Mouse (Mus musculus): ENCODE measurements around the gene Perp. TPM values are rescaled to one million over a fixed set of nuclear protein-coding genes. Genes with fewer than 3 reads are reported as not detected.

The Perp gene
- total and polyA plus RNA-seq, 3 experiments, result 86.1 to 137 (median 105) TPM

GRCm38 (mm10) chr10:18886918-18887625 lies 42.3 kb downstream of the Perp start:
- H3K79me2 ChIP-seq (replicated peaks; ENCODE audit: control insufficient read depth, insufficient read depth, low read length), result no peaks in the 10 kb centered on the region
- TF ChIP-seq EP300 (IDR thresholded peaks at IDR 0.05; ENCODE audit: insufficient read depth, low read depth, low read length) (peak; percentile 84), CTCF (IDR thresholded peaks at IDR 0.05) (no peak), POLR2A (IDR thresholded peaks at IDR 0.05; ENCODE audit: insufficient read depth, low read depth, low read length) (peak; percentile 59; the same call in 1 of the 2 replicates)
- peak overlapping the region; percentile 28; the same call in 1 of the 2 replicates for H3K4me3 ChIP-seq
- peak overlapping the region; percentile 78 for H3K27ac ChIP-seq
- H3K36me3 ChIP-seq (ENCODE audit: control insufficient read depth, insufficient read depth, low read length), result no peaks in the 10 kb centered on the region
- H3K9ac ChIP-seq (ENCODE audit: low read depth, low read length), result no peak overlapping the region
- 39% methylated on average over 4 of the region's 4 CpGs for WGBS
- peaks cover 3% of the 10 kb centered on the region; the same call in 1 of the 2 replicates for H3K4me1 ChIP-seq (ENCODE audit: control insufficient read depth, insufficient read depth, low read length)
- intact Hi-C loops (cut with DNase I), result loop anchor here (2.0 kb wide), 1 partner anchor 42 kb away; the partner anchor contains the start of gene Perp
- peak; percentile 74 to 84 for DNase-seq
- no peaks in the 10 kb centered on the region for H3K27me3 ChIP-seq (ENCODE audit: control insufficient read depth, insufficient read depth, low read length)

DNA sequence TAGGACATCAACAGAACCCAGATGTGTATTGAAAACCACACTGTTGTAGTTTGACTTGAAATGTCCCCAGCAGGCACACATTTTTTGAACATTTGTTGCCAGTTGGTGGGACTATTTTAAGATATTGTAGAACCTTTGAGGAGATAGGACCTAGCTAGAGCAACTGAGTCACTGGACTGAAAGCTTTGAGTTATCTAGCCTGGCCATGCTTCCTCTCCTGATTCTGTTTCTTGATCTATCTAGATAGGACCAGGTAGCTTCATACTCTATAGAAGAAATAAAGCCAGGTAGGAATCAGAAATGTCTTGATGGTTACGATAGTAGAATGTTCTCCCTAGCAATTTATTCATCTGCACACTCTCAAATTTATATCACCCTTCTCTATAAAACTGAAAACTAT lies 43.9 kb downstream of the Perp start:
- Histone ChIP-seq H3K27ac (no peak overlapping the region), H3K4me1 (ENCODE audit: control insufficient read depth, insufficient read depth, low read length) (peaks cover 3% of the 10 kb centered on the region; the same call in 1 of the 2 replicates), H3K9ac (ENCODE audit: low read depth, low read length) (no peak overlapping the region), H3K27me3 (ENCODE audit: control insufficient read depth, insufficient read depth, low read length) (no peaks in the 10 kb centered on the region), H3K4me3 (no peak overlapping the region), H3K79me2 (replicated peaks; ENCODE audit: control insufficient read depth, insufficient read depth, low read length) (no peaks in the 10 kb centered on the region), H3K36me3 (ENCODE audit: control insufficient read depth, insufficient read depth, low read length) (no peaks in the 10 kb centered on the region)
- no peak for DNase-seq
- intact Hi-C loops (cut with DNase I), result no loop called here
- WGBS, result 92% methylated on average over 1 of the region's 1 CpGs
- TF ChIP-seq EP300 (IDR thresholded peaks at IDR 0.05; ENCODE audit: insufficient read depth, low read depth, low read length) (no peak), POLR2A (IDR thresholded peaks at IDR 0.05; ENCODE audit: insufficient read depth, low read depth, low read length) (no peak), CTCF (IDR thresholded peaks at IDR 0.05) (no peak)

- H3K27ac ChIP-seq, result no peak overlapping the region
- intact Hi-C loops (cut with DNase I), result no loop called here
- no peak overlapping the region for H3K4me3 ChIP-seq
- WGBS, result 84% methylated on average over 1 of the region's 1 CpGs
- H3K36me3 ChIP-seq (ENCODE audit: control insufficient read depth, insufficient read depth, low read length), result no peaks in the 10 kb centered on the region
- H3K27me3 ChIP-seq (ENCODE audit: control insufficient read depth, insufficient read depth, low read length), result no peaks in the 10 kb centered on the region
- peaks cover 3% of the 10 kb centered on the region; the same call in 1 of the 2 replicates for H3K4me1 ChIP-seq (ENCODE audit: control insufficient read depth, insufficient read depth, low read length)
- no peak for DNase-seq
- H3K79me2 ChIP-seq (replicated peaks; ENCODE audit: control insufficient read depth, insufficient read depth, low read length), result no peaks in the 10 kb centered on the region
- no peak overlapping the region for H3K9ac ChIP-seq (ENCODE audit: low read depth, low read length)
- TF ChIP-seq EP300 (IDR thresholded peaks at IDR 0.05; ENCODE audit: insufficient read depth, low read depth, low read length), result no peak
- no peak for TF ChIP-seq POLR2A (IDR thresholded peaks at IDR 0.05; ENCODE audit: insufficient read depth, low read depth, low read length)
- no peak for TF ChIP-seq CTCF (IDR thresholded peaks at IDR 0.05)
Measured at GRCm38 (mm10) chr10:18889255-18889654, 44.4 kb downstream of the Perp start.

GRCm38 (mm10) chr10:18891110-18891509 lies 46.3 kb downstream of the Perp start:
- DNase-seq, result no peak
- H3K27ac ChIP-seq, result no peak overlapping the region
- H3K4me3 ChIP-seq, result no peak overlapping the region
- no peak overlapping the region for H3K9ac ChIP-seq (ENCODE audit: low read depth, low read length)
- TF ChIP-seq POLR2A (IDR thresholded peaks at IDR 0.05; ENCODE audit: insufficient read depth, low read depth, low read length) (no peak), CTCF (IDR thresholded peaks at IDR 0.05) (no peak), EP300 (IDR thresholded peaks at IDR 0.05; ENCODE audit: insufficient read depth, low read depth, low read length) (no peak)
- no peaks in the 10 kb centered on the region for H3K36me3 ChIP-seq (ENCODE audit: control insufficient read depth, insufficient read depth, low read length)
- H3K27me3 ChIP-seq (ENCODE audit: control insufficient read depth, insufficient read depth, low read length), result no peaks in the 10 kb centered on the region
- peaks cover 3% of the 10 kb centered on the region; the same call in 1 of the 2 replicates for H3K4me1 ChIP-seq (ENCODE audit: control insufficient read depth, insufficient read depth, low read length)
- intact Hi-C loops (cut with DNase I), result no loop called here
- H3K79me2 ChIP-seq (replicated peaks; ENCODE audit: control insufficient read depth, insufficient read depth, low read length), result no peaks in the 10 kb centered on the region

DNA sequence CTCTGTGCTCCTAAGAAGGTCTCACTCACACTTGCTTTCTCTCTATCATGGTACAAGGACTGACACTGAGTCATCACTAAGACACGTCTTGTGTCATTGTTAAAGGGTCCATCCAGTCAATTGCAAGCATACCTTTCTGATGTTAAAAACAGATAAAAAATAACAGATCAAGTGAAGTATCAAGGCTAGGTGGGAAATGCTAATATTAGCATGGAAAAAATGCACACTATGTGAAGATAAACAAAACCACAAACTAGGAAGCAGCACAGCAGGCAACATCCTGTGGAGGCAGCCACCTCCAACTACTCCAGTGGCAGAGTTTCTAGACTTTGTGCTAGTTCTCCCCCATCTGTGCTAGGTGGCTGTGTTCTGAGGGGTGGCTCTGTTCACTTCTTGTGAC lies 47.3 kb downstream of the Perp start:
- no peak overlapping the region for H3K27ac ChIP-seq
- no peak overlapping the region for H3K4me3 ChIP-seq
- intact Hi-C loops (cut with DNase I), result no loop called here
- no peaks in the 10 kb centered on the region for H3K36me3 ChIP-seq (ENCODE audit: control insufficient read depth, insufficient read depth, low read length)
- no peaks in the 10 kb centered on the region for H3K79me2 ChIP-seq (replicated peaks; ENCODE audit: control insufficient read depth, insufficient read depth, low read length)
- H3K27me3 ChIP-seq (ENCODE audit: control insufficient read depth, insufficient read depth, low read length), result no peaks in the 10 kb centered on the region
- 59% methylated on average over 1 of the region's 1 CpGs for WGBS
- no peak for DNase-seq
- no peak overlapping the region for H3K9ac ChIP-seq (ENCODE audit: low read depth, low read length)
- peaks cover 2% of the 10 kb centered on the region; the same call in 1 of the 2 replicates for H3K4me1 ChIP-seq (ENCODE audit: control insufficient read depth, insufficient read depth, low read length)
- TF ChIP-seq CTCF (IDR thresholded peaks at IDR 0.05), result no peak
- no peak for TF ChIP-seq EP300 (IDR thresholded peaks at IDR 0.05; ENCODE audit: insufficient read depth, low read depth, low read length)
- no peak for TF ChIP-seq POLR2A (IDR thresholded peaks at IDR 0.05; ENCODE audit: insufficient read depth, low read depth, low read length)

All from heart, adult 2 months (tissue).